In genomic region chr17:90653347-90653746, GRCm38 (mm10) we compare ENCODE assay signal across 11 mouse cellular contexts.
DNase-seq lines count a peak whose midpoint lies in the region; ATAC-seq lines count a peak whose summit lies in the region.
"Had no signal": no experiment of that assay in that cellular context is flagged by ENCODE, and none has a peak within 500 bp of the region (broad histone marks: within the 10 kb centered on the region; RNA-seq: fewer than 3 reads in every experiment).

No protein-coding gene starts in this region.

- 24% methylated on average over 2 of the region's 2 CpGs for WGBS in forebrain, embryonic 15.5 days
- 90% methylated on average over 2 of the region's 2 CpGs for WGBS in forebrain, embryonic 10.5 days
- 38% methylated on average over 2 of the region's 2 CpGs for WGBS in limb, embryonic 13.5 days
- WGBS in limb, embryonic 10.5 days, result 79% methylated on average over 2 of the region's 2 CpGs

- no peak overlapping the region for H3K4me2 ChIP-seq in forebrain, embryonic 15.5 days (replicated peaks)
- no peak overlapping the region for H3K4me2 ChIP-seq in limb, embryonic 13.5 days (replicated peaks)

- H3K4me3 ChIP-seq in forebrain, embryonic 15.5 days, result no peak overlapping the region
- H3K4me3 ChIP-seq in forebrain, embryonic 10.5 days, result no peak overlapping the region
- no peak overlapping the region for H3K4me3 ChIP-seq in limb, embryonic 13.5 days
- H3K4me3 ChIP-seq in limb, embryonic 10.5 days, result no peak overlapping the region

- no peak overlapping the region for H3K27ac ChIP-seq in forebrain, embryonic 15.5 days (replicated peaks)
- H3K27ac ChIP-seq in forebrain, embryonic 10.5 days, result no peak overlapping the region
- no peak overlapping the region; the same call in 1 of the 2 replicates for H3K27ac ChIP-seq in limb, embryonic 13.5 days
- H3K27ac ChIP-seq in limb, embryonic 10.5 days, result no peak overlapping the region

- no peak for DNase-seq in forebrain, embryonic 10.5 days (ENCODE audit: extremely low spot score, low spot score)
- no peak for DNase-seq in limb, embryonic 10.5 days (ENCODE audit: low spot score)
- peak; percentile 52 for DNase-seq in cerebellum, adult 8-10 months
- DNase-seq in layer of hippocampus, adult 9-10 months (ENCODE audit: low spot score), result peak; percentile 49
- DNase-seq in thymus, postnatal 0 days (ENCODE audit: low spot score), result no peak
- no peak for DNase-seq in right cerebral cortex, postnatal 25 days
- DNase-seq: lung, postnatal 14 days; spleen, adult 18-20 months; thymus, adult 18-20 months had no signal

- no peaks in the 10 kb centered on the region for H3K27me3 ChIP-seq in forebrain, embryonic 15.5 days
- no peaks in the 10 kb centered on the region for H3K27me3 ChIP-seq in forebrain, embryonic 10.5 days (ENCODE audit: poor library complexity, severe bottlenecking)
- no peaks in the 10 kb centered on the region for H3K27me3 ChIP-seq in limb, embryonic 13.5 days
- no peaks in the 10 kb centered on the region for H3K27me3 ChIP-seq in limb, embryonic 10.5 days (ENCODE audit: low read depth, poor library complexity, severe bottlenecking)

- H3K9me3 ChIP-seq in forebrain, embryonic 15.5 days, result no peaks in the 10 kb centered on the region
- H3K9me3 ChIP-seq in forebrain, embryonic 10.5 days, result no peaks in the 10 kb centered on the region
- no peaks in the 10 kb centered on the region for H3K9me3 ChIP-seq in limb, embryonic 13.5 days
- no peaks in the 10 kb centered on the region for H3K9me3 ChIP-seq in limb, embryonic 10.5 days (replicated peaks)

- peaks cover 13% of the 10 kb centered on the region for H3K4me1 ChIP-seq in forebrain, embryonic 15.5 days
- 0 out of 2 replicates have a peak, but pooled peaks cover 4% of the 10 kb centered on the region for H3K4me1 ChIP-seq in forebrain, embryonic 10.5 days
- peaks cover 11% of the 10 kb centered on the region for H3K4me1 ChIP-seq in limb, embryonic 13.5 days
- peaks cover 17% of the 10 kb centered on the region; the same call in 1 of the 2 replicates for H3K4me1 ChIP-seq in limb, embryonic 10.5 days

- no peak overlapping the region for H3K9ac ChIP-seq in forebrain, embryonic 15.5 days (replicated peaks)
- H3K9ac ChIP-seq in limb, embryonic 13.5 days, result no peak overlapping the region

- ATAC-seq in forebrain, embryonic 15.5 days (replicated peaks), result peak; percentile 83
- ATAC-seq in limb, embryonic 13.5 days (ENCODE audit: low FRiP score, low read depth), result peak; percentile 78

- no peaks in the 10 kb centered on the region for H3K36me3 ChIP-seq in forebrain, embryonic 15.5 days
- H3K36me3 ChIP-seq in forebrain, embryonic 10.5 days (replicated peaks), result no peaks in the 10 kb centered on the region
- no peaks in the 10 kb centered on the region for H3K36me3 ChIP-seq in limb, embryonic 13.5 days
- H3K36me3 ChIP-seq in limb, embryonic 10.5 days, result no peaks in the 10 kb centered on the region

Comparison
In these comparisons a context has a peak if more than half of its experiments do, and no peak if none do; other contexts are left out.
1. DNase-seq: peak in cerebellum, adult 8-10 months (single experiment) and layer of hippocampus, adult 9-10 months (single experiment); none in forebrain, embryonic 10.5 days (single experiment), limb, embryonic 10.5 days (single experiment), thymus, postnatal 0 days (single experiment) and right cerebral cortex, postnatal 25 days (single experiment).